Mouse (Mus musculus) lung, postnatal 36 days (tissue): Measurements from ENCODE around the gene Papolg.
"Not testable (repeated sequence)": the region's sequence is repeated elsewhere in the genome, so short reads cannot be mapped to it uniquely, and the experiment has no call there.

ENCODE experiments used
- DNase-seq: peaks from one replicate; pipeline ENCODE4 v3.0.0; 2022; ENCODE audit warnings: mixed read lengths

Gene Papolg

DNA sequence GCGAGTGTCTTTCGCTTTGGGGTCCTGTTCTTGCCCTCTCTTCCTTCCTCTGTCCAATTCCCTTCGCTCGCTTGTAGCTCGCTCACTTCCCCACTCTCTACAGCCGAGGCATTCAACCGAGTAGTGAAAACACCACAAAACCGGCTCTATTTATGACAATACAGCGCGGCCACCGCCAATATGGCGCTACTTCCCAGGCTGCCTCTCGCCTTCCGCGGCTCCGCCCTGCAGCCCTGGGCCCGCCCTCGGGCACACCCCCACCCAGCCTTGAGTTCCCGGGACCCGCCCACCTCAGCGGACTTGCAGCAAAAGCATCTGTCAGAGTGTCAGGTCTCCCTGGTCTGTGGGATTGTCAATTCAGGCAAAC is at the start of gene Papolg:
TSS of gene Papolg (minus strand) at position 194 of the 367 bp plus-strand sequence.
- DNase-seq, result peak; percentile 97

GRCm38 (mm10) chr11:23928146-23928545 is 33.1 kb upstream of the Papolg start:
- peak; percentile 20 for DNase-seq

DNA sequence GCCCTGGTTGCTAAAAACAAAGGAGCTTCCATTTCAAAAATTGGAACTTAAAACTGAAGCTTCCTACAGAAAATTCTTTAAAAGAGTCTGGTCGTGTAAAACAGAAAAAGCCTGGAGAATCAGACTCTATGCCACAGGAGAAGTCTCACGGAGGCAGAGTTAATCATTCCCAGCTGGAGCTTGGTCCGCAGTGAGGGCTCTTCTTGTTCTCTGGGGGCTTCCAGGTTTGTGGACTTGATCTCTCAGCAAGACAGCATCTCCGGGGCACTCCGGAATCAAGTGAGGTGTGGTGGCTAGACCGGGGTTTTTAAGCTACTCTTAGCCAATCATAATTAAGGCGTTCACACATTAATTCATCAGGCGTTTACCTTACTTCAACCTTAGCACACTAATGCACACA is 32.6 kb upstream of the Papolg start:
- no peak for DNase-seq

DNA sequence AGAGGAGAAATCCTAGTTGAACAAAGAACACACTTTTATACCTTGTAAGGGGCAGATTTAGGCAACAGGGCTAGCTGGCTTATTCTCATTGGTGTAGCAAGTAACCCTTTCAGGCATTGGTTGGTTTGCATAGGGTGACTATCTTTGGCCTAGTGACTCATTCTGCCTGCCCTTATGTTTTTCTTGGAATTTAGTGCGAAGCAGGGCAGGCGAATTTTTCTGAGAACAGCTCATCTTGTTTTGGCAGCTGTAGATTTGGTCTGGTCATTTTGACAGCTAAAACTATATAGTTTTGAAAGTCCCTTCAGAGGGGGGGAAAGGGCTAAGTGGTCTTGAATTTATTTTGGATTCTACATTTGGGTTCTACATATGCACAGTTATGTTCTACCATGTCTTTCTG is 18.8 kb upstream of the Papolg start:
- DNase-seq, result not testable (repeated sequence)

DNA sequence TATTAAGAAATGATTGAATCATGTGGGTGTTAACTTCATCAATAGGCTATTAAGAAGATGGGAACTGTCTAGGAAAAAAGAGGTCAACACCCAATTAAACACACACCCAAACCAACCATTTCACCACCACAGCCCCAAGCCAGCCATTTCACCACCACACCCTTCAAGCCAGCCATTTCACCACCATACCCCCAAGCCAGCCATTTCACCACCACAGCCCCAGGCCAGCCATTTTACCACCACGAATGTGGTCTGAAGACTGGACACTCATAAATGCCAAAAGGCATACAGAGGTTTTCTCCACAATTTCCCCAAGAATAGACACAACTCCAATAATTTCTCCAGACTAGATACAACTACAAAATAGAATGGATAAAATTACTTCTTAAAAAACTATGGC is 8.9 kb upstream of the Papolg start:
- DNase-seq, result no peak

DNA sequence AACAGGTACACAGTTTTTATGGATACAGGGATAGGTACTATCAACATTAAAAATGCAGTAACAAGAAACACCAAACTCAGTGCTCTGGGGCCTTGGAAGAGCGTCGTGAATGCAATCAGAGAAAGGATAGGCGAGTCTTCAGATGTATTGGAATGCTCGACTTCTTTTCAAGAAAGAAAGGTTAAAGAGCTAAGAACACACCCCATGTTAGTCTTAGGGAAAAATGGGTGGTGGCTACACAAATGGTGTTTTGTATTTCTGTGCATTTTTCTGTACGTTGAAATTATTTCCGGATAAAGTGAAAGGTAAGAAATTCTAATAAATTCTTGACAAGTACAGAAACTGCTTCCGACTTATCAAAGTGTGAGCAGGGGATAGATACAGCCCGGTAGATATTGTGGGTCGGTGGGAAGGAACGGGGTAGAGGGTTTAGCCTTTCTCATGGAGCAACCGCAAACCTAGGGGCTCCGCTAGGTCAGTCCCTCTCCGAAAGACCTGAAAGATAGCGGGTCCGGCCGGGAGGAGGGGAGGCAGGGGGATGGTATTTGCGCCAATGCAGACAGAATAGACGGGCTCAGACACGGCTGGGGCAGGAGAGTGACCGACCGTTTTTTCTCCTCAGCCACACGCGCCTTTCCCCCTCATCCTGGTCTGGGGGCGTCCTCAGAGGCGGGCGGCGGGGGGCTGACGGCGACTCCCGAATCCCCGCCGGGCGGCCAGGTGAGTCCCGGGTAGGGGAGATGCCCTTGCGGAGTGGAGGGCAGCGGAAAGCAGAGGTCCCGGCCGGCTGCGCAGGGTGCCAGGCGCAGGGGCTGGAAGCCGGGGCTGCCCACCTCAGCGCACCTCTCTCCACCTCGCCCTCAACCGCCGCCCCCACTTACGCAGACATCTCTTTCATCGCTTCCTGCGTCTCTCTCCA is 653 bp downstream of the Papolg start:
- DNase-seq, result no peak

DNA sequence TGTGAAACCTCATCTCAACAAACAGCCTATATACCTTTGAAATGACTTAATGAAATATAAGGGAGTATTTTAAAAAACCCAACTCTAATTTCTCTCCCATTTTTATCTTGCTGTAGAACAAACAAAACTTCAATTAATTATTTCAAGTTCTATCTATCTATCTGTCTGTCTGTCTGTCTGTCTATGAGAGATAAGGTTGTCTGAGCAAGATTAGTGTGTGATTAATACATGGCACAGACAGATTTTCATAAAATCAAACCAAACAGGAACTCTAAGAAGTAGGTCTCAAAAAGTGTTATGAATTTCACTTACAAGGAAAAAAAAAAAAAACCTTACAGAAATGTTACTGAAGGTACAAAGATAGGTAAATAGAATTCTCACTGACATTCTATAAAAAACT is 1.5 kb downstream of the Papolg start:
- no peak for DNase-seq

DNA sequence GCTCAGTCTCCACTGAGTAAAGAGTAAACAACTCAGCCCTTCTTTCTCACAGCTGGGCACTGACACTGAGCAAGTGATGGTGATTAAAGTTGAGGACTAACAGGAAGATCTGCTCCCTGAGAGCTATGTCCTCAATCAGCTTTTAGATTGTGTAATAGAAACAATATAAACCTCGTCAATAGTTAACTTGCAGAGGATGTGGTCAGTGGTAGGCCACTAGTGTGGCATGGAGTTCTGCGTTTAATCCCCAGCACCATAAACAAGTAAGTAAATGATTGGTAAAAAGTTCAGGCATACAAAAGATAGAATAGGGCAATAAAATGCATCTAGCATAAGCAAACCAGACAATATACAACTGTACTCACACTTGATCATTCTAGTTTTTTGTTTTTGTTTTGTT is 30.7 kb downstream of the Papolg start:
- no peak for DNase-seq

DNA sequence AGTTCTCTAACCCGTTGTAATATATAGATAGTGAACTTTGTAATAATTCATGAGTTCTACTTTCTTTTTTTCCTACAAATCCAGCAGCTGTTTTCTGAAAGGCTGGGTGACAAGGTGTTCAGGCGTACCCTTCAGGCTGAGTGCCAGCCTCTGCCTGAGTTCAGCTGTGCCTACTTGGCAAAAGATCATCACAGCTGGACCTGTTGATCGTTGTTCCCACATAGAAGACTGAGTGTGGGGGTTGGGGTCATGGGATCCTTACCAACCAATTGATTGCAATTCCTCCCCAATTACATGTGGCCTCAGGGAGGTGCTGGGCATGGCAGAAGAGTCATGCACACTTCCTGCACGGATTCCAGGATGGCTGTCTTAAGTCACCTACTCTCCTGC is 38.3 kb downstream of the Papolg start:
- no peak for DNase-seq

DNA sequence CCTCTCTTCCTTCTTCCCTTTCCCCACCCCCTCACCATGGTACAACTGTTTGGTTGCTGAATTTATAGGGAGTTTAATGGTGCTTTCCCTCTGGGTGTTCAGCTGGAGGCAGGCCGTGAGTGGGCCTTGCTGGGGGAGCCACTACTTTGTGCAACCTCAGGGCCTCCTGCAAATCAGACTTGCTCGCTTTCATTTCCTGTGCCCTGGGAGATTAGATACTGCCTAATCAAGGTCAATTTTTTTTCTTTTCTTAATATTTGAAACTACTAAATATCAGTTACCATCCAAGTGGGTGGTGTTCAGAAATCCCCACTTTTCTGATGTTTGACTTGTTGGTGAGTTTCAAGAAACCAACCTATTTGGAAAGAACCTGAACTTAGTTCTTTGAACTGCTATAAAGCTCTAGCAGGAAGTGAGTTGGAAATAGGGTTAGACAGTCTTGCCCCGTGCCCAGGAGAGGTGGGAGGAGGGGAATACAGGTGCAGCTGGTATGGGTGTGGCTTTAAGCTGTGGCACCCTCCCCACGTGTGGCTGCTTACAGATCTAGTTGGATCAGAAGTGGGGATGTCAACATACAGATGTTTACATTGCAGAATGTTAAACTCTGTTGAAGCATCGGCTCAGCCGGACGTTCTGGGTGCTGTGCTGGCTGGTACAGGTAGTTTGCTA is 38.9 kb downstream of the Papolg start:
- no peak for DNase-seq

- peak; percentile 85 for DNase-seq
Observed at GRCm38 (mm10) chr11:23855182-23855802, 39.8 kb downstream of the Papolg start.

GRCm38 (mm10) chr11:23853306-23853705 is 41.7 kb downstream of the Papolg start:
- DNase-seq, result no peak

DNA sequence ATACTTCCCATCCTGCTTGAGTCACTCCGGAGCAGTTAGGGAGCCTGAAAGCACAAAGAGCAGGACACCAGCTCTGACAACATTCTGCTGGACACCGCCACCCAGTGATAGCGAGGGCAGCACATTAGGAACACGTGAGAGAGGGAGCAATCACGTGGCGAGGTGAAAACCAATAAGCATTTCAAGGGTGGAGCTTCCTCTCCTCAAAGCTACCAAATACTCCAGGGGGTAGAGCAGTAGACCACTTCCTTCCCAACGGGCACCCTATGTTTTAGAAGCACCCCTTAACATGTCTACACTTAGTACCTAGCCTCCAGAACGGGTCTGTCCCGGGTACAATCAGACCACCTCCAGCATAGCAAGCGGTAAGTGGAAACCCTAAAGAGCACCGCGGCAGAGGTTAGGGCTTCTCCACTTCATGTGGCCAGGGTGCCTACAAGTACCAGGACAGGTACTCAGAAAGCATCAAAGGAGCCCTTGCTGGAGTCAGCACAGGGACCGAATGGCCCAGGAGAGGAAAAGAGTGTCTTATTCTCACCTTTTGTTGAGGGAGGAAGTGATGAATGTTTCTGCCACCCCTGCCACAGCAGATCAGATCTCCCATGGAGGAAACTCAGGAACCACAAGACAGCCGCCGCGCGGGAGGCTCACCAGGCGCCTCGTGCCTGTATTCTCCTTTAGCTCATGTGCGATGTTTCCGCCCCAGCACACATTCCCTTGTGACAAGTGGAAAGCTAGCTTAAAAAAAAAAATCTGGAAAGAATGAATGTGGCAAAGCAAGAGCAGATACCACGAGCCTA is 48.8 kb downstream of the Papolg start:
- DNase-seq, result peak; percentile 43

- no peak for DNase-seq
Observed at GRCm38 (mm10) chr11:23823244-23823643, 71.8 kb downstream of the Papolg start.

GRCm38 (mm10) chr11:23821652-23822051 is 73.4 kb downstream of the Papolg start:
- peak; percentile 4 for DNase-seq

DNA sequence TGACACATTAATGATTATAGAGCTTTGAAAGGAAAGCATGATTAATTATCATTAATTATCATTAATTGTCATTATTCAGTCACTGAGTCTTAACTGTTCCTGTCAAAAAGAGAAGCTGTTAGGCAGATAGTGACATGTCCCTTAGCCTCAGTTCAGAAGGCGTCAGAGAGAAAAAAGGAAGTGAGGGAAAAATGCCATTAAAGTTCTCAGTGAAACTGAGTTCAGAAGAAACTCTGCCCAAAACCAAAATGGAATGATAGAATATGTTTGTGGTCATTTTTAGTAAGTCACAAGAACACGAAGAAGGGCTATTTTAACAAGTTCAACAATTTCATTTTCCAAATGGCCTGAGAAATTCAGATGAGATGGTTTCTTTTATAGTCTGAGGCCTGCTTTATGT is 74.1 kb downstream of the Papolg start:
- DNase-seq, result no peak

GRCm38 (mm10) chr11:23818745-23819144 is 76.3 kb downstream of the Papolg start:
- DNase-seq, result no peak
